Mouse (Mus musculus) limb, embryonic 14.5 days (tissue): ENCODE results near the gene Sec61b. TPM values are rescaled to one million over a fixed set of nuclear protein-coding genes. Genes with fewer than 3 reads are reported as not detected.

Experiments used
- ATAC-seq: fragments of 200-750 bp; cut with Nextera tagmentation; 2 replicates; pipeline ENCODE4 v1.8.0; 2017; ENCODE audit warnings: low read depth, moderate number of reproducible peaks, moderate TSS enrichment; ENCODE audit not compliant: low FRiP score
- DNase-seq: peaks from one replicate; pipeline ENCODE4 v3.0.0-alpha.2; 2015; ENCODE audit warnings: low spot score
- H3K27ac ChIP-seq: fragments of 300-500 bp; sonication (generic); replicated peaks from 2 replicates; pipeline ENCODE4 v1.5.1; 2014; ENCODE audit warnings: low read depth, mild to moderate bottlenecking, low read length, moderate library complexity, mixed read lengths
- H3K27me3 ChIP-seq: fragments of 300-500 bp; sonication (generic); 2 replicates; pipeline ENCODE4 v1.6.1; 2014; ENCODE audit warnings: low read length, mixed read lengths; ENCODE audit not compliant: control insufficient read depth, insufficient read depth
- H3K36me3 ChIP-seq: fragments of 300-500 bp; sonication (generic); 2 replicates; pipeline ENCODE4 v1.6.1; 2014; ENCODE audit warnings: mild to moderate bottlenecking, low read length, moderate library complexity, mixed read lengths; ENCODE audit not compliant: control insufficient read depth, insufficient read depth
- H3K4me1 ChIP-seq: fragments of 300-500 bp; sonication (generic); 2 replicates; pipeline ENCODE4 v1.6.1; 2014; ENCODE audit warnings: antibody characterized with exemption, low read length, mixed read lengths; ENCODE audit not compliant: control insufficient read depth, insufficient read depth
- H3K4me2 ChIP-seq: fragments of 300-500 bp; sonication (generic); replicated peaks from 2 replicates; pipeline ENCODE4 v1.6.1; 2014; ENCODE audit warnings: low read depth, mild to moderate bottlenecking, low read length, moderate library complexity; ENCODE audit not compliant: severe bottlenecking
- H3K4me3 ChIP-seq: fragments of 300-500 bp; sonication (generic); replicated peaks from 2 replicates; pipeline ENCODE4 v1.5.1; 2014; ENCODE audit warnings: low read length
- H3K9ac ChIP-seq: fragments of 300-500 bp; sonication (generic); 2 replicates; pipeline ENCODE4 v1.6.1; 2014; ENCODE audit warnings: mild to moderate bottlenecking, low read depth, low read length, moderate library complexity; ENCODE audit not compliant: severe bottlenecking
- H3K9me3 ChIP-seq: fragments of 300-500 bp; sonication (generic); 2 replicates; pipeline ENCODE4 v1.6.1; 2016; ENCODE audit warnings: low read length; ENCODE audit not compliant: control insufficient read depth
- POLR2A ChIP-seq: fragments of 200-500 bp; IDR thresholded peaks from 2 replicates; pipeline ENCODE4 v1.8.0; 2012; ENCODE audit warnings: inconsistent platforms, mild to moderate bottlenecking, moderate library complexity, borderline replicate concordance; ENCODE audit not compliant: insufficient read depth, insufficient read length; ENCODE audit errors: extremely low read depth
- WGBS: fragments of 180-500 bp; shearing (Covaris S2); extraction: QIAGEN DNeasy Blood & Tissue Kit; methylation state at CpG from one replicate; pipeline ENCODE4 v1.1.7; 2014; 5-methylcytosine and 5-hydroxymethylcytosine counted together
- polyA plus RNA-seq, 2 experiments: library from polyadenylated mRNA; depleted of rRNA in 1 of 2; stranded (reverse) in 1 of 2; unstranded in 1 of 2; fragments of >200 nt; fragmentation: Nextera tagmentation in 1 of 2; extraction: Ambion mirVana in 1 of 2; gene quantifications; 2 replicates each; pipeline versions ENCODE4 v1.2.1 to v1.2.3; 2012 to 2014

Gene Sec61b
- polyA plus RNA-seq, 2 experiments, result 421 to 473 TPM

- DNase-seq (peak; percentile 45), ATAC-seq (no peak)
- peaks cover 18% of the 10 kb centered on the region for H3K9me3 ChIP-seq
- H3K27ac ChIP-seq, result peak overlapping the region; percentile 94
- peak overlapping the region; percentile 61 for H3K4me2 ChIP-seq
- TF ChIP-seq POLR2A, result no peak
- no peaks in the 10 kb centered on the region for H3K27me3 ChIP-seq
- peak overlapping the region; percentile 87 for H3K9ac ChIP-seq
- peak overlapping the region; percentile 79 for H3K4me3 ChIP-seq
- H3K36me3 ChIP-seq, result peaks cover 61% of the 10 kb centered on the region
- H3K4me1 ChIP-seq, result peaks cover 16% of the 10 kb centered on the region
- WGBS, result 1% methylated on average over 9 of the region's 14 CpGs
Observed at GRCm38 (mm10) chr4:47473586-47473967, 881 bp upstream of the Sec61b start.

DNA sequence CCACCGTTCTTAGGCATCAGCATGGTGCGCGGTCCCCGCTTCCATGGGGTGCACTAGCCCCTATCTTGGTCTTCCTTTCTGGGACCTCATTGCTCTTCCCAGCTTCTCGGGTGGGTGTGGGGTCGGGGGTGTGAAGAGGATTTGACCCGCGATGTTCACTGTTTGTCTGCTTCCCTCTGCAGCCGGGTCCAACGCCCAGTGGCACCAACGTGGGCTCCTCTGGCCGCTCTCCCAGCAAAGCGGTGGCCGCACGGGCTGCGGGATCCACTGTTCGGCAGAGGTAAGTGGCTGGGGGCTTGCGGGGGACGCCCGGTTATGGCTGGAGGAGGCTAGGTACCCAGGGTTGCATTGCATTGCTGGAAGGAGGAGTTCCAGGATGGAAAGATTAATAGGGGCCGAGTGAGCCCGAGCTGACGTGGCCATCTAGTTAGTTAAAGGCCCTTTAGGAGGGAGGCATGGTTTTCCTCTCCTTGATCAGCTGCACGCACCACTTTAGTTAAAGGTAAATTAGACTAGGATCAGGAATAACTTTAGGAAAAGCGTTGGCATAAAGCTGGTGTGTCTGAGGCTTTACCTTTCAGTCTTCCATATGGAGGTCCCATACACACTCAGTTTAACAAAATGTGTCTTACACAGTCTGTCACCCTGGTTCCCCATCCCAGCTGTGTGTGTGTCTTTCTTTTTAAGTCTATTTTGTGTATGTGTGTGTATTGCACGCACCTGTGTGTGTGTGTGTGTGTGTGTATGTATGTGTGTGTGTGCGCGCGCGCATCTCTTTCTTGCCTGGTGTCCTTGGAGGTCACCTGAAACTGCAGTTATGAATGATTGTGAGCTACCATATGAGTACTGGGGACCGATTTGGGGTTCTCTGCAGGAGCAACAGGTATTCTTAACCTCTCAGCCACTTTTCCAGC lies 529 bp downstream of the Sec61b start:
- peaks cover 60% of the 10 kb centered on the region for H3K36me3 ChIP-seq
- peaks cover 16% of the 10 kb centered on the region for H3K4me1 ChIP-seq
- DNase-seq (peak; percentile 24), ATAC-seq (no peak)
- H3K4me3 ChIP-seq, result peak overlapping the region; percentile 79
- no peak for TF ChIP-seq POLR2A
- 11% methylated on average over 31 of the region's 31 CpGs for WGBS
- H3K27me3 ChIP-seq, result no peaks in the 10 kb centered on the region
- peak overlapping the region; percentile 61 for H3K4me2 ChIP-seq
- peak overlapping the region; percentile 87 for H3K9ac ChIP-seq
- peaks cover 5% of the 10 kb centered on the region for H3K9me3 ChIP-seq
- peak overlapping the region; percentile 94 for H3K27ac ChIP-seq

- 92% methylated on average over 6 of the region's 6 CpGs for WGBS
- no peak overlapping the region for H3K27ac ChIP-seq
- no peak for TF ChIP-seq POLR2A
- peaks cover 63% of the 10 kb centered on the region for H3K36me3 ChIP-seq
- no peak overlapping the region for H3K4me2 ChIP-seq
- no peaks in the 10 kb centered on the region for H3K27me3 ChIP-seq
- ATAC-seq, result no peak
- H3K9ac ChIP-seq, result no peak overlapping the region
- DNase-seq, result no peak
- no peak overlapping the region for H3K4me3 ChIP-seq
- H3K9me3 ChIP-seq, result no peaks in the 10 kb centered on the region
- H3K4me1 ChIP-seq, result peaks cover 16% of the 10 kb centered on the region
Observed at GRCm38 (mm10) chr4:47477539-47477938, 3.1 kb downstream of the Sec61b start.

DNA sequence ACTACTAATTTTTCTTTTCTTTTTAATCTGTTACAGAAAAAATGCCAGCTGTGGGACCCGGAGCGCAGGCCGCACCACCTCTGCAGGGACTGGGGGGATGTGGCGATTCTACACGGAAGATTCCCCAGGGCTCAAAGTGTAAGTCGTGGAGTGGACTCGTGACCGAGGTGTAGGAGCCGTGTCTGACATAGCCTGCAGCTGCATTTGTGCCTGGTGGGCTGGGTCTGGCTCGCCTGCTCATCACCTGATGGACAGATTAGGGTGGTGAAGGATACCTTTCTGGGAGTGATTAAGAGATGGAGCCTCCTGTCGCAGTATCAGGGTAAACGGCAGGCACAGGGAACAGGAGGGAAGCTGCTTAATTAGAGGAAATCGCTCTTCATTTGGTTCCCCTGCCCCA lies 5.6 kb downstream of the Sec61b start:
- Histone ChIP-seq H3K4me2 (no peak overlapping the region), H3K4me1 (peaks cover 11% of the 10 kb centered on the region; the same call in 1 of the 2 replicates), H3K9ac (no peak overlapping the region), H3K4me3 (no peak overlapping the region), H3K27me3 (no peaks in the 10 kb centered on the region), H3K36me3 (peaks cover 80% of the 10 kb centered on the region), H3K9me3 (no peaks in the 10 kb centered on the region), H3K27ac (no peak overlapping the region)
- 92% methylated on average over 13 of the region's 13 CpGs for WGBS
- TF ChIP-seq POLR2A, result no peak
- no peak for DNase-seq
- ATAC-seq, result no peak

DNA sequence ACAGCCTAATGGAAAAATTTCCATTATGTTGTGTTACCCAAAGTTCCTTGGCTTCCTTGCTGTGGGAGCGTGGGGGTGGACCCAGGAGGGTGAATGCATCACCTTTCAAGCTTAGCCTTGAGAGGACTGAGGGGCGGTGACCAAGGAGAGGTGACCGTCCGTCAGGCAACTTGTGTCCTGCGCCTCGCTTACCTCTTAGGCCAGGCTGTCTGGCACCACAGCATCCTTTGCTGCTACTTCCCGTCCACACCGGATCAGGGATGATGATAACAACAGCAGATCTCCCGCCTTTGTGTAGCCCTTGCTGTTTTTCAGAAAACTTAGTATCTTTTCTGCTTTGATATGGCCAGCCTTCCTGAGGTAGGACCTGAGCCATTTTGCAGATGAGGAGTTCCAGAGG lies 6.1 kb downstream of the Sec61b start:
- Histone ChIP-seq H3K36me3 (peaks cover 80% of the 10 kb centered on the region), H3K4me3 (no peak overlapping the region), H3K27me3 (no peaks in the 10 kb centered on the region), H3K9ac (no peak overlapping the region), H3K4me2 (no peak overlapping the region), H3K27ac (no peak overlapping the region), H3K4me1 (peaks cover 7% of the 10 kb centered on the region; the same call in 1 of the 2 replicates), H3K9me3 (no peaks in the 10 kb centered on the region)
- no peak for TF ChIP-seq POLR2A
- 97% methylated on average over 9 of the region's 9 CpGs for WGBS
- no peak for ATAC-seq
- no peak for DNase-seq
